27 mouse cellular contexts compared by ENCODE assay signal in genomic region chr6:66945004-66945356, GRCm38 (mm10). TPM values are rescaled to one million over a fixed set of nuclear protein-coding genes. Genes with fewer than 3 reads are reported as not detected.
DNase-seq lines count a peak whose midpoint lies in the region; ATAC-seq and TF ChIP-seq lines count a peak whose summit lies in the region.
"Had no signal": no experiment of that assay in that cellular context is flagged by ENCODE, and none has a peak within 500 bp of the region (broad histone marks: within the 10 kb centered on the region; RNA-seq: fewer than 3 reads in every experiment).

No protein-coding gene starts in this region.

- DNase-seq in heart, embryonic 10.5 days (ENCODE audit: low spot score) = peak; percentile 47
- no peak for DNase-seq in heart, postnatal 4 days
- DNase-seq in spleen, adult 2 months (ENCODE audit: low read depth in 1 of 2, low spot score in 2 of 2) = peak in 1 of 2 experiments; percentile 31
- no peak for DNase-seq in spleen, postnatal 14 days (ENCODE audit: low spot score in 2 of 2)
- DNase-seq in induced T-regulatory cell, adult 2 months (ENCODE audit: low read depth) = peak; percentile 16
- DNase-seq in lung, postnatal 0 days (ENCODE audit: low spot score) = no peak
- no peak for DNase-seq in left cerebral cortex, adult 11 months (ENCODE audit: low spot score)
- DNase-seq: adrenal gland, postnatal 25 days; cerebellum, adult 18-20 months; cerebellum, postnatal 10 days; gastrocnemius, postnatal 10 days; kidney, adult 18-20 months; kidney, postnatal 4 days; left cerebral cortex, postnatal 4 days; lung, adult 18-20 months; lung, postnatal 10 days; right cerebral cortex, adult 18-20 months; thymus, adult 18-20 months had no signal

- 71% methylated on average over 5 of the region's 5 CpGs for WGBS in heart, embryonic 10.5 days
- 36% methylated on average over 5 of the region's 5 CpGs for WGBS in spleen, adult 2 months
- WGBS in lung, postnatal 0 days = 56% methylated on average over 5 of the region's 5 CpGs

- H3K4me1 ChIP-seq in heart, embryonic 10.5 days = peaks cover 42% of the 10 kb centered on the region
- peaks cover 23% of the 10 kb centered on the region for H3K4me1 ChIP-seq in spleen, adult 2 months (ENCODE audit: control insufficient read depth, insufficient read depth, insufficient read length)
- peaks cover 4% of the 10 kb centered on the region; the same call in 1 of the 2 replicates for H3K4me1 ChIP-seq in lung, postnatal 0 days (ENCODE audit: insufficient read depth, low read depth, low read length)
- H3K4me1 ChIP-seq: neural tube, embryonic 12.5 days had no signal

- TF ChIP-seq EP300 in lung, postnatal 0 days (IDR thresholded peaks at IDR 0.05) = no peak

- no peak overlapping the region for H3K27ac ChIP-seq in heart, embryonic 10.5 days
- H3K27ac ChIP-seq in spleen, adult 2 months (ENCODE audit: insufficient read depth, low read length) = peak overlapping the region; percentile 53; the same call in 1 of the 2 replicates
- H3K27ac ChIP-seq in lung, postnatal 0 days (ENCODE audit: low read length) = no peak overlapping the region
- H3K27ac ChIP-seq: forebrain, embryonic 13.5 days; hindbrain, embryonic 14.5 days; macrophage; midbrain, embryonic 10.5 days; midbrain, embryonic 15.5 days; neural tube, embryonic 12.5 days had no signal

- TF ChIP-seq CTCF in spleen, adult 2 months (IDR thresholded peaks at IDR 0.05; ENCODE audit: extremely low read depth, insufficient read depth, insufficient read length, insufficient replicate concordance) = no peak
- no peak for TF ChIP-seq CTCF in lung, postnatal 0 days (IDR thresholded peaks at IDR 0.05)

- H3K27me3 ChIP-seq in heart, embryonic 10.5 days (ENCODE audit: insufficient read depth, poor library complexity, severe bottlenecking) = no peaks in the 10 kb centered on the region
- H3K27me3 ChIP-seq in spleen, adult 2 months (ENCODE audit: control insufficient read depth, insufficient read depth, low read length) = no peaks in the 10 kb centered on the region
- no peaks in the 10 kb centered on the region for H3K27me3 ChIP-seq in lung, postnatal 0 days (replicated peaks; ENCODE audit: insufficient read depth, low read length)
- H3K27me3 ChIP-seq: embryonic facial prominence, embryonic 15.5 days; forebrain, embryonic 13.5 days; heart, embryonic 12.5 days; midbrain, embryonic 15.5 days; neural tube, embryonic 12.5 days had no signal

- no peaks in the 10 kb centered on the region for H3K9me3 ChIP-seq in heart, embryonic 10.5 days
- H3K9me3 ChIP-seq in lung, postnatal 0 days (ENCODE audit: low read length) = no peaks in the 10 kb centered on the region
- H3K9me3 ChIP-seq: embryonic facial prominence, embryonic 15.5 days; forebrain, embryonic 13.5 days; heart, embryonic 12.5 days; midbrain, embryonic 10.5 days; midbrain, embryonic 15.5 days; neural tube, embryonic 12.5 days had no signal

- H3K4me3 ChIP-seq in heart, embryonic 10.5 days = no peak overlapping the region
- H3K4me3 ChIP-seq in spleen, adult 2 months (ENCODE audit: extremely low read depth, insufficient read depth, insufficient read length) = no peak overlapping the region
- H3K4me3 ChIP-seq in lung, postnatal 0 days (ENCODE audit: low read depth, low read length) = no peak overlapping the region
- H3K4me3 ChIP-seq: embryonic facial prominence, embryonic 15.5 days; forebrain, embryonic 13.5 days; heart, embryonic 12.5 days; midbrain, embryonic 10.5 days; midbrain, embryonic 15.5 days; neural tube, embryonic 12.5 days had no signal

- H3K4me2 ChIP-seq in lung, postnatal 0 days (replicated peaks; ENCODE audit: low read depth, low read length) = no peak overlapping the region
- H3K4me2 ChIP-seq: embryonic facial prominence, embryonic 15.5 days; forebrain, embryonic 13.5 days; heart, embryonic 12.5 days; hindbrain, embryonic 14.5 days; midbrain, embryonic 15.5 days; neural tube, embryonic 12.5 days had no signal

- H3K9ac ChIP-seq in lung, postnatal 0 days (replicated peaks; ENCODE audit: low read depth) = no peak overlapping the region
- H3K9ac ChIP-seq: embryonic facial prominence, embryonic 15.5 days; forebrain, embryonic 13.5 days; heart, embryonic 12.5 days; hindbrain, embryonic 14.5 days; midbrain, embryonic 15.5 days; neural tube, embryonic 12.5 days had no signal

- H3K36me3 ChIP-seq in heart, embryonic 10.5 days = no peaks in the 10 kb centered on the region
- H3K36me3 ChIP-seq in spleen, adult 2 months (ENCODE audit: control insufficient read depth, insufficient read depth, low read length) = no peaks in the 10 kb centered on the region
- no peaks in the 10 kb centered on the region for H3K36me3 ChIP-seq in lung, postnatal 0 days (ENCODE audit: insufficient read depth, low read length)
- H3K36me3 ChIP-seq: embryonic facial prominence, embryonic 15.5 days; heart, embryonic 12.5 days; midbrain, embryonic 10.5 days; midbrain, embryonic 15.5 days; neural tube, embryonic 12.5 days had no signal

- peak; percentile 13 for ATAC-seq in CD4-positive, CD25-positive, alpha-beta regulatory T cell, adult 4 months
- ATAC-seq in lung, postnatal 0 days = no peak
- ATAC-seq: forebrain, embryonic 13.5 days had no signal

- TF ChIP-seq POLR2A in spleen, adult 2 months (IDR thresholded peaks at IDR 0.05; ENCODE audit: low read depth, low read length) = no peak

RNA-seq across cellular contexts. Expression of gene Gng12, which starts 48.8 kb away (rescaled TPM):
- 60.0 and 60.9 TPM in 2 replicates for polyA plus RNA-seq in heart, embryonic 10.5 days (2016; fragmentation: Nextera tagmentation; extraction: Ambion mirVana)
- 10 to 100 TPM; 60.9 to 63.1 TPM for total RNA-seq in heart, postnatal 4 days (2021)
- polyA plus RNA-seq in spleen, adult 2 months (2012; rRNA removed) = 6.6 and 6.9 TPM in 2 replicates
- polyA plus RNA-seq in CD4-positive, CD25-positive, alpha-beta regulatory T cell, adult 4 months (2017; shearing (Covaris generic)) = 10 to 100 TPM; 15.8 to 21.0 TPM
- polyA plus RNA-seq in lung, postnatal 0 days (2015; fragmentation: Nextera tagmentation; extraction: Ambion mirVana) = 77.1 and 82.5 TPM in 2 replicates

Comparison
In these comparisons a context has a peak if more than half of its experiments do, and no peak if none do; other contexts are left out.
1. DNase-seq: peak in heart, embryonic 10.5 days (single experiment) and induced T-regulatory cell, adult 2 months (single experiment); none in heart, postnatal 4 days (single experiment), spleen, postnatal 14 days (0 of 2), lung, postnatal 0 days (single experiment) and left cerebral cortex, adult 11 months (single experiment).